Mouse (Mus musculus) myocyte (in vitro differentiated cells): ENCODE measurements at regions not wholly inside any gene's neighbourhood (a gene's known extent, or its start where the extent isn't known, plus 50 kb on each side); places are given as distances from the start of the nearest gene placed in this dataset.
A peak's percentile ranks its signal among the peaks of the same experiment; 100 is the strongest.

Source experiments
- H3K27me3 ChIP-seq: one replicate; pipeline ENCODE4 v1.6.1; 2011; ENCODE audit not compliant: control insufficient read depth, insufficient read depth, insufficient read length
- H3K36me3 ChIP-seq: one replicate; pipeline ENCODE4 v1.6.1; 2011; ENCODE audit not compliant: control insufficient read depth, insufficient read depth
- H3K4me2 ChIP-seq: one replicate; pipeline ENCODE4 v1.6.1; 2011; ENCODE audit warnings: low read depth, control low read depth
- H3K4me3 ChIP-seq: one replicate; pipeline ENCODE4 v1.5.1; 2011; ENCODE audit warnings: mild to moderate bottlenecking, control low read depth, moderate library complexity
- H3K79me2 ChIP-seq: one replicate; pipeline ENCODE4 v1.6.1; 2011; ENCODE audit not compliant: control insufficient read depth, insufficient read depth
- H3ac ChIP-seq: one replicate; pipeline ENCODE4 v1.6.1; 2011; ENCODE audit not compliant: control insufficient read depth, insufficient read length
- CEBPB ChIP-seq: IDR thresholded peaks from 2 replicates; pipeline ENCODE4 v1.6.1; 2011; ENCODE audit warnings: mild to moderate bottlenecking, moderate library complexity; ENCODE audit not compliant: poor library complexity, insufficient read depth, severe bottlenecking
- E2F4 ChIP-seq: IDR thresholded peaks from one replicate; pipeline ENCODE4 v1.6.1; 2011; ENCODE audit warnings: mild to moderate bottlenecking, control low read depth, moderate library complexity; ENCODE audit not compliant: insufficient read depth
- MAX ChIP-seq: IDR thresholded peaks from one replicate; pipeline ENCODE4 v1.6.1; 2011; ENCODE audit warnings: low read depth, mild to moderate bottlenecking, control low read depth
- MYOD1 ChIP-seq, 3 experiments: IDR thresholded peaks; one replicate each; pipeline ENCODE4 v1.6.1; 2011; ENCODE audit warnings: control low read depth in 2 of 3, low read depth in 2 of 3, mild to moderate bottlenecking in 2 of 3, moderate library complexity in 1 of 3; ENCODE audit not compliant: insufficient read length in 2 of 3, control insufficient read depth in 1 of 3
- MYOG ChIP-seq, 3 experiments: IDR thresholded peaks; one replicate each; pipeline ENCODE4 v1.6.1; 2011; ENCODE audit warnings: control low read depth in 2 of 3, low read depth in 2 of 3, mild to moderate bottlenecking in 2 of 3; ENCODE audit not compliant: insufficient read length in 2 of 3, control insufficient read depth in 1 of 3, insufficient read depth in 1 of 3
- POLR2A ChIP-seq: IDR thresholded peaks from one replicate; pipeline ENCODE4 v1.6.1; 2011; ENCODE audit warnings: low read depth, mild to moderate bottlenecking, control low read depth, moderate library complexity; ENCODE audit not compliant: insufficient read length
- POLR2AphosphoS2 ChIP-seq: IDR thresholded peaks from one replicate; pipeline ENCODE4 v1.6.1; 2011; ENCODE audit warnings: low read depth, control low read depth; ENCODE audit not compliant: insufficient read length
- REST ChIP-seq: IDR thresholded peaks from one replicate; pipeline ENCODE4 v1.6.1; 2011; ENCODE audit warnings: mild to moderate bottlenecking, control low read depth, moderate library complexity; ENCODE audit not compliant: insufficient read depth, insufficient read length
- SRF ChIP-seq: IDR thresholded peaks from one replicate; pipeline ENCODE4 v1.6.1; 2011; ENCODE audit warnings: low read depth; ENCODE audit not compliant: control insufficient read depth, insufficient read length
- TCF12 ChIP-seq: IDR thresholded peaks from one replicate; pipeline ENCODE4 v1.6.1; 2011; ENCODE audit warnings: mild to moderate bottlenecking, control low read depth; ENCODE audit not compliant: poor library complexity, insufficient read depth, severe bottlenecking
- TCF3 ChIP-seq: IDR thresholded peaks from one replicate; pipeline ENCODE4 v1.6.1; 2011; ENCODE audit warnings: low read depth, control low read depth; ENCODE audit not compliant: insufficient read length
- USF1 ChIP-seq: IDR thresholded peaks from one replicate; pipeline ENCODE4 v1.6.1; 2011; ENCODE audit warnings: low read depth, mild to moderate bottlenecking, control low read depth, moderate library complexity

GRCm38 (mm10) chr1:137396736-137397135, 436.5 kb upstream of the Nr5a2 start:
- Histone ChIP-seq H3K36me3 (no peaks in the 10 kb centered on the region), H3K4me3 (no peak overlapping the region), H3K27me3 (no peaks in the 10 kb centered on the region), H3ac (no peak overlapping the region), H3K79me2 (no peaks in the 10 kb centered on the region), H3K4me2 (no peak overlapping the region)
- TF ChIP-seq SRF (no peak), CEBPB (no peak), MYOD1 (IDR thresholded peaks at IDR 0.05; ENCODE audit: control insufficient read depth in 1 of 3, insufficient read length in 2 of 3, low read depth in 2 of 3) (no peak), TCF12 (no peak), TCF3 (no peak), POLR2AphosphoS2 (no peak)

- Histone ChIP-seq H3ac (no peak overlapping the region), H3K4me2 (no peak overlapping the region), H3K36me3 (no peaks in the 10 kb centered on the region), H3K27me3 (no peaks in the 10 kb centered on the region), H3K79me2 (no peaks in the 10 kb centered on the region), H3K4me3 (no peak overlapping the region)
- TF ChIP-seq SRF (no peak), TCF3 (no peak), POLR2AphosphoS2 (no peak), MAX (no peak), MYOD1 (IDR thresholded peaks at IDR 0.05; ENCODE audit: control insufficient read depth in 1 of 3, insufficient read length in 2 of 3, low read depth in 2 of 3) (no peak), POLR2A (no peak), USF1 (no peak), REST (no peak), MYOG (IDR thresholded peaks at IDR 0.05; ENCODE audit: control insufficient read depth in 1 of 3, insufficient read depth in 1 of 3, insufficient read length in 2 of 3, low read depth in 2 of 3) (no peak), TCF12 (no peak), CEBPB (no peak), E2F4 (no peak)
Measured at GRCm38 (mm10) chr1:137387509-137387908, 427.3 kb upstream of the Nr5a2 start.

- Histone ChIP-seq H3K4me2 (no peak overlapping the region), H3K27me3 (no peaks in the 10 kb centered on the region), H3K4me3 (no peak overlapping the region), H3K79me2 (no peaks in the 10 kb centered on the region), H3ac (no peak overlapping the region), H3K36me3 (no peaks in the 10 kb centered on the region)
- TF ChIP-seq MYOG (IDR thresholded peaks at IDR 0.05; ENCODE audit: control insufficient read depth in 1 of 3, insufficient read depth in 1 of 3, insufficient read length in 2 of 3, low read depth in 2 of 3): no peak
- TF ChIP-seq POLR2AphosphoS2: no peak
- no peak for TF ChIP-seq MYOD1 (IDR thresholded peaks at IDR 0.05; ENCODE audit: control insufficient read depth in 1 of 3, insufficient read length in 2 of 3, low read depth in 2 of 3)
- TF ChIP-seq POLR2A: no peak
- TF ChIP-seq CEBPB: no peak
- no peak for TF ChIP-seq TCF12
- no peak for TF ChIP-seq MAX
- no peak for TF ChIP-seq SRF
- no peak for TF ChIP-seq TCF3
- no peak for TF ChIP-seq REST
- no peak for TF ChIP-seq E2F4
Measured at GRCm38 (mm10) chr1:137378072-137378985, 418.1 kb upstream of the Nr5a2 start.

- Histone ChIP-seq H3K4me2 (no peak overlapping the region), H3K79me2 (no peaks in the 10 kb centered on the region), H3K27me3 (no peaks in the 10 kb centered on the region), H3ac (no peak overlapping the region), H3K36me3 (no peaks in the 10 kb centered on the region), H3K4me3 (no peak overlapping the region)
- TF ChIP-seq REST (no peak), TCF12 (no peak), MAX (no peak), USF1 (no peak), MYOG (IDR thresholded peaks at IDR 0.05; ENCODE audit: control insufficient read depth in 1 of 3, insufficient read depth in 1 of 3, insufficient read length in 2 of 3, low read depth in 2 of 3) (no peak), CEBPB (no peak), POLR2AphosphoS2 (no peak), E2F4 (no peak)
Measured at GRCm38 (mm10) chr1:137376685-137377084, 416.4 kb upstream of the Nr5a2 start.

- Histone ChIP-seq H3K79me2 (no peaks in the 10 kb centered on the region), H3K4me2 (no peak overlapping the region), H3K4me3 (no peak overlapping the region), H3K27me3 (no peaks in the 10 kb centered on the region), H3ac (no peak overlapping the region), H3K36me3 (no peaks in the 10 kb centered on the region)
- TF ChIP-seq TCF3 (peak; percentile 32), USF1 (no peak), MYOD1 (IDR thresholded peaks at IDR 0.05; ENCODE audit: control insufficient read depth in 1 of 3, insufficient read length in 2 of 3, low read depth in 2 of 3) (peak in 2 of 3 experiments; percentile 74 to 96), POLR2A (no peak), TCF12 (no peak), MYOG (IDR thresholded peaks at IDR 0.05; ENCODE audit: control insufficient read depth in 1 of 3, insufficient read depth in 1 of 3, insufficient read length in 2 of 3, low read depth in 2 of 3) (peak; percentile 34 to 85 (median 79))
Measured at GRCm38 (mm10) chr1:137374641-137375040, 414.4 kb upstream of the Nr5a2 start.
